Mouse (Mus musculus) forelimb bud, embryonic 11.5 days (tissue): ENCODE measurements around the gene Col9a1.

Experiments
- DNase-seq: peaks from one replicate; pipeline ENCODE4 v3.0.0-alpha.2; 2012; ENCODE audit warnings: low read depth, low spot score

Gene Col9a1

GRCm38 (mm10) chr1:24294979-24295942, 117.9 kb downstream of the Col9a1 start:
- no peak for DNase-seq

- DNase-seq = no peak
These were observed 123.3 kb downstream of the Col9a1 start for GRCm38 (mm10) chr1:24300700-24301099.
